In genomic region chr13:51603221-51603893, GRCm38 (mm10) we compare ENCODE assay signal across 8 mouse cellular contexts. TPM values are rescaled to one million over a fixed set of nuclear protein-coding genes. Genes with fewer than 3 reads are reported as not detected.
DNase-seq lines count a peak whose midpoint lies in the region; ATAC-seq lines count a peak whose summit lies in the region.

No protein-coding gene starts in this region.

- ATAC-seq in midbrain, embryonic 14.5 days (ENCODE audit: low FRiP score, low TSS enrichment), result peak; percentile 85

- H3K4me3 ChIP-seq in midbrain, embryonic 14.5 days (replicated peaks; ENCODE audit: low read depth, low read length), result peak overlapping the region; percentile 13; the same call in 1 of the 2 replicates

- H3K9me3 ChIP-seq in midbrain, embryonic 14.5 days (ENCODE audit: control insufficient read depth, low read length), result no peaks in the 10 kb centered on the region

- peak; percentile 20 for DNase-seq in heart, adult 18-20 months
- no peak for DNase-seq in heart, adult 11 months
- peak; percentile 55 to 64 for DNase-seq in cerebellum, postnatal 14 days
- DNase-seq in frontal cortex, postnatal 14 days (ENCODE audit: low spot score in 2 of 2), result peak; percentile 33 to 45
- peak; percentile 26 for DNase-seq in layer of hippocampus, postnatal 25 days (ENCODE audit: extremely low spot score in 1 of 2, low spot score in 1 of 2)
- peak; percentile 84 for DNase-seq in midbrain, embryonic 14.5 days
- DNase-seq in yolk sac, embryonic 10.5 days (ENCODE audit: low spot score), result peak; percentile 54
- DNase-seq in spleen, adult 12 weeks (ENCODE audit: low spot score), result no peak

- no peaks in the 10 kb centered on the region for H3K36me3 ChIP-seq in midbrain, embryonic 14.5 days (ENCODE audit: control insufficient read depth, insufficient read depth, low read length)

- H3K27ac ChIP-seq in midbrain, embryonic 14.5 days (replicated peaks; ENCODE audit: low read depth, low read length), result peak overlapping the region; percentile 46

- no peaks in the 10 kb centered on the region for H3K27me3 ChIP-seq in midbrain, embryonic 14.5 days (ENCODE audit: control insufficient read depth, insufficient read depth, low read length)

- H3K9ac ChIP-seq in midbrain, embryonic 14.5 days (replicated peaks; ENCODE audit: low read length), result peak overlapping the region; percentile 23; the same call in 1 of the 2 replicates

- 14% methylated on average over 16 of the region's 16 CpGs for WGBS in midbrain, embryonic 14.5 days

- peaks cover 13% of the 10 kb centered on the region; the same call in 1 of the 2 replicates for H3K4me1 ChIP-seq in midbrain, embryonic 14.5 days (ENCODE audit: control insufficient read depth, insufficient read depth, low read length)

- peak overlapping the region; percentile 55 for H3K4me2 ChIP-seq in midbrain, embryonic 14.5 days (ENCODE audit: low read length)

RNA-seq across cellular contexts. Expression of gene Shc3, which starts 34.1 kb away (rescaled TPM):
- total RNA-seq in heart, adult 18-20 months (2021), result 1 to 10 TPM; 1.0 to 1.2 TPM
- 100 to 1,000 TPM; 113 to 143 TPM for total RNA-seq in layer of hippocampus, postnatal 25 days (2021)
- polyA plus RNA-seq in midbrain, embryonic 14.5 days (2014; fragmentation: Nextera tagmentation; extraction: Ambion mirVana), result 5.0 and 8.3 TPM in 2 replicates

RNA-seq across cellular contexts. Expression of gene Cks2, which starts 41.7 kb away (rescaled TPM):
- 1 to 10 TPM; 1.1 to 2.0 TPM for total RNA-seq in heart, adult 18-20 months (2021)
- total RNA-seq in layer of hippocampus, postnatal 25 days (2021), result 1 to 10 TPM; 1.3 TPM
- 48.1 and 69.3 TPM in 2 replicates for polyA plus RNA-seq in midbrain, embryonic 14.5 days (2014; fragmentation: Nextera tagmentation; extraction: Ambion mirVana)

RNA-seq across cellular contexts. Expression of gene Secisbp2, which starts 48.1 kb away (rescaled TPM):
- 10 to 100 TPM; 11.7 to 13.7 TPM for total RNA-seq in heart, adult 18-20 months (2021)
- total RNA-seq in layer of hippocampus, postnatal 25 days (2021), result 10 to 100 TPM; 17.1 to 19.6 TPM
- polyA plus RNA-seq in midbrain, embryonic 14.5 days (2014; fragmentation: Nextera tagmentation; extraction: Ambion mirVana), result 26.3 and 32.2 TPM in 2 replicates

Comparison
In these comparisons a context has a peak if more than half of its experiments do, and no peak if none do; other contexts are left out.
1. DNase-seq: peak in heart, adult 18-20 months (2 of 2), cerebellum, postnatal 14 days (2 of 2), frontal cortex, postnatal 14 days (2 of 2), layer of hippocampus, postnatal 25 days (2 of 2), midbrain, embryonic 14.5 days (single experiment) and yolk sac, embryonic 10.5 days (single experiment); none in heart, adult 11 months (single experiment) and spleen, adult 12 weeks (single experiment).
2. RNA of gene Shc3, which starts 34.1 kb away (total RNA-seq): 113 to 143 TPM in layer of hippocampus, postnatal 25 days; 1.0 to 1.2 TPM in heart, adult 18-20 months; every median in the first group is over 10 times any median in the second.